In genomic region chr7:3646188-3646587, GRCm38 (mm10) we compare ENCODE assay signal across 9 mouse cellular contexts. TPM values are rescaled to one million over a fixed set of nuclear protein-coding genes. Genes with fewer than 3 reads are reported as not detected.
A peak's percentile ranks its signal among the peaks of the same experiment; 100 is the strongest.
DNase-seq lines count a peak whose midpoint lies in the region; ATAC-seq and TF ChIP-seq lines count a peak whose summit lies in the region.
"Had no signal": no experiment of that assay in that cellular context is flagged by ENCODE, and none has a peak within 500 bp of the region (broad histone marks: within the 10 kb centered on the region; RNA-seq: fewer than 3 reads in every experiment).

No protein-coding gene starts in this region.

- H3K9ac ChIP-seq in neural tube, embryonic 11.5 days (ENCODE audit: low read length), result peak overlapping the region; percentile 98
- peak overlapping the region; percentile 99 for H3K9ac ChIP-seq in limb, embryonic 11.5 days (ENCODE audit: low read length)

- peaks cover 12% of the 10 kb centered on the region for H3K36me3 ChIP-seq in neural tube, embryonic 11.5 days (ENCODE audit: control insufficient read depth, insufficient read depth, low read length)
- H3K36me3 ChIP-seq in limb, embryonic 11.5 days (ENCODE audit: control insufficient read depth, insufficient read depth, low read length), result peaks cover 6% of the 10 kb centered on the region; the same call in 1 of the 2 replicates
- H3K36me3 ChIP-seq in small intestine, adult 2 months (ENCODE audit: control insufficient read depth, insufficient read depth, low read length), result peaks cover 9% of the 10 kb centered on the region

- intact Hi-C loops in left cerebral cortex, postnatal 14 days (cut with DNase I), result loop anchor here (5.0 kb wide), 1 partner anchor 46 kb away; the partner anchor contains the start of genes Mboat7 and Tsen34

- 0 out of 2 replicates have a peak, but pooled peaks have one; percentile 41 for TF ChIP-seq POLR2A in embryonic fibroblast, embryonic 13.5 days (IDR thresholded peaks at IDR 0.05; ENCODE audit: low read depth, low read length)
- no peak for TF ChIP-seq POLR2A in small intestine, adult 2 months (IDR thresholded peaks at IDR 0.05; ENCODE audit: low read depth, low read length)

- no peak for DNase-seq in neural tube, embryonic 11.5 days (ENCODE audit: low spot score)
- DNase-seq in neural tube, embryonic 10.5 days (ENCODE audit: extremely low spot score, low spot score), result no peak
- no peak for DNase-seq in limb, embryonic 11.5 days (ENCODE audit: low spot score)
- no peak for DNase-seq in cerebellum, adult 11 months
- no peak for DNase-seq in left cerebral cortex, postnatal 14 days (ENCODE audit: low spot score in 2 of 2)
- DNase-seq in embryo, embryonic 9.5 days (ENCODE audit: extremely low spot score), result no peak
- DNase-seq: spleen, adult 18-20 months had no signal

- H3K27me3 ChIP-seq in neural tube, embryonic 11.5 days (ENCODE audit: control insufficient read depth, insufficient read depth, low read length), result no peaks in the 10 kb centered on the region
- no peaks in the 10 kb centered on the region for H3K27me3 ChIP-seq in limb, embryonic 11.5 days (ENCODE audit: control insufficient read depth, insufficient read depth, low read length)
- H3K27me3 ChIP-seq in small intestine, adult 2 months (ENCODE audit: control insufficient read depth, insufficient read depth, low read length), result no peaks in the 10 kb centered on the region

- H3K27ac ChIP-seq in neural tube, embryonic 11.5 days (ENCODE audit: low read depth, low read length), result no peak overlapping the region
- H3K27ac ChIP-seq in embryonic fibroblast, embryonic 13.5 days (ENCODE audit: insufficient read depth, low read length), result no peak overlapping the region; the same call in 1 of the 2 replicates
- no peak overlapping the region; the same call in 1 of the 2 replicates for H3K27ac ChIP-seq in limb, embryonic 11.5 days (replicated peaks; ENCODE audit: low read depth, low read length)
- peak overlapping the region; percentile 91; the same call in 1 of the 2 replicates for H3K27ac ChIP-seq in small intestine, adult 2 months (ENCODE audit: insufficient read depth, low read depth, low read length)

- H3K4me3 ChIP-seq in neural tube, embryonic 11.5 days (ENCODE audit: low read depth, low read length), result peak overlapping the region; percentile 100
- H3K4me3 ChIP-seq in embryonic fibroblast, embryonic 13.5 days (ENCODE audit: insufficient read depth, low read length), result peak overlapping the region; percentile 58
- peak overlapping the region; percentile 95 for H3K4me3 ChIP-seq in limb, embryonic 11.5 days (ENCODE audit: low read depth, low read length)
- peak overlapping the region; percentile 96 for H3K4me3 ChIP-seq in small intestine, adult 2 months (ENCODE audit: low read depth, low read length)

- no peak for ATAC-seq in neural tube, embryonic 11.5 days (ENCODE audit: insufficient read depth, low FRiP score, low TSS enrichment)
- ATAC-seq in limb, embryonic 11.5 days (ENCODE audit: insufficient number of reproducible peaks, low FRiP score, low TSS enrichment, low read depth), result no peak

- peaks cover 21% of the 10 kb centered on the region for H3K4me1 ChIP-seq in neural tube, embryonic 11.5 days (ENCODE audit: control insufficient read depth, insufficient read depth, low read length)
- H3K4me1 ChIP-seq in embryonic fibroblast, embryonic 13.5 days (ENCODE audit: control insufficient read depth, insufficient read depth, low read length), result peaks cover 14% of the 10 kb centered on the region
- peaks cover 21% of the 10 kb centered on the region for H3K4me1 ChIP-seq in limb, embryonic 11.5 days (ENCODE audit: control insufficient read depth, insufficient read depth, low read length)
- peaks cover 10% of the 10 kb centered on the region; the same call in 1 of the 2 replicates for H3K4me1 ChIP-seq in small intestine, adult 2 months (ENCODE audit: control insufficient read depth, insufficient read depth, insufficient read length, low read length)

- 0 out of 2 replicates have a peak, but pooled peaks cover 3% of the 10 kb centered on the region for H3K9me3 ChIP-seq in neural tube, embryonic 11.5 days (ENCODE audit: control insufficient read depth, low read length)
- H3K9me3 ChIP-seq in limb, embryonic 11.5 days (ENCODE audit: control insufficient read depth, low read length), result no peaks in the 10 kb centered on the region

- peak overlapping the region; percentile 73 for H3K4me2 ChIP-seq in neural tube, embryonic 11.5 days (ENCODE audit: low read depth)
- peak overlapping the region; percentile 88 for H3K4me2 ChIP-seq in limb, embryonic 11.5 days (ENCODE audit: low read depth, severe bottlenecking)

- TF ChIP-seq CTCF in embryonic fibroblast, embryonic 13.5 days (IDR thresholded peaks at IDR 0.05; ENCODE audit: borderline replicate concordance, insufficient read depth, low read length), result no peak
- TF ChIP-seq CTCF in small intestine, adult 2 months (IDR thresholded peaks at IDR 0.05; ENCODE audit: extremely low read depth, insufficient read length, insufficient replicate concordance, low read depth, low read length), result no peak

- WGBS in neural tube, embryonic 11.5 days, result 33% methylated on average over 9 of the region's 9 CpGs
- WGBS in limb, embryonic 11.5 days, result 31% methylated on average over 9 of the region's 9 CpGs
- WGBS in small intestine, adult 2 months, result 2% methylated on average over 9 of the region's 9 CpGs

RNA-seq across cellular contexts. Expression of gene Cnot3, which starts 1.1 kb away (rescaled TPM):
- polyA plus RNA-seq in neural tube, embryonic 11.5 days (2014; fragmentation: Nextera tagmentation; extraction: Ambion mirVana), result 74.7 and 75.4 TPM in 2 replicates
- 68.8 and 82.0 TPM in 2 replicates for polyA plus RNA-seq in embryonic fibroblast, embryonic 13.5 days (2011; ENCODE audit: insufficient read length, low read depth, missing spikeins)
- polyA plus RNA-seq in limb, embryonic 11.5 days (2014; fragmentation: Nextera tagmentation; extraction: Ambion mirVana), result 87.2 and 94.2 TPM in 2 replicates
- 48.3 and 88.2 TPM in 2 replicates for polyA plus RNA-seq in small intestine, adult 2 months (2012; rRNA removed)
- 10 to 100 TPM; 49.7 to 55.9 TPM for total RNA-seq in left cerebral cortex, postnatal 14 days (2021)

RNA-seq across cellular contexts. Expression of gene Prpf31, which starts 16.4 kb away (rescaled TPM):
- polyA plus RNA-seq in neural tube, embryonic 11.5 days (2014; fragmentation: Nextera tagmentation; extraction: Ambion mirVana), result 141 and 147 TPM in 2 replicates
- polyA plus RNA-seq in embryonic fibroblast, embryonic 13.5 days (2011; ENCODE audit: insufficient read length, low read depth, missing spikeins), result 42.2 and 51.8 TPM in 2 replicates
- 150 TPM in 2 replicates for polyA plus RNA-seq in limb, embryonic 11.5 days (2014; fragmentation: Nextera tagmentation; extraction: Ambion mirVana)
- 9.4 and 16.7 TPM in 2 replicates for polyA plus RNA-seq in small intestine, adult 2 months (2012; rRNA removed)
- 10 to 100 TPM; 50.9 to 51.1 TPM for total RNA-seq in left cerebral cortex, postnatal 14 days (2021)

RNA-seq across cellular contexts. Expression of gene Tfpt, which starts 16.5 kb away (rescaled TPM):
- 35.7 and 36.7 TPM in 2 replicates for polyA plus RNA-seq in neural tube, embryonic 11.5 days (2014; fragmentation: Nextera tagmentation; extraction: Ambion mirVana)
- polyA plus RNA-seq in embryonic fibroblast, embryonic 13.5 days (2011; ENCODE audit: insufficient read length, low read depth, missing spikeins), result 13.7 and 17.3 TPM in 2 replicates
- 31.1 and 35.5 TPM in 2 replicates for polyA plus RNA-seq in limb, embryonic 11.5 days (2014; fragmentation: Nextera tagmentation; extraction: Ambion mirVana)
- polyA plus RNA-seq in small intestine, adult 2 months (2012; rRNA removed), result 2.2 and 6.9 TPM in 2 replicates
- total RNA-seq in left cerebral cortex, postnatal 14 days (2021), result 10 to 100 TPM; 37.0 to 43.8 TPM

RNA-seq across cellular contexts. Expression of gene Leng1, which starts 19.5 kb away (rescaled TPM):
- 16.9 and 18.2 TPM in 2 replicates for polyA plus RNA-seq in neural tube, embryonic 11.5 days (2014; fragmentation: Nextera tagmentation; extraction: Ambion mirVana)
- polyA plus RNA-seq in embryonic fibroblast, embryonic 13.5 days (2011; ENCODE audit: insufficient read length, low read depth, missing spikeins), result 8.0 and 9.8 TPM in 2 replicates
- polyA plus RNA-seq in limb, embryonic 11.5 days (2014; fragmentation: Nextera tagmentation; extraction: Ambion mirVana), result 13.8 and 14.6 TPM in 2 replicates
- polyA plus RNA-seq in small intestine, adult 2 months (2012; rRNA removed), result 2.4 and 5.1 TPM in 2 replicates
- total RNA-seq in left cerebral cortex, postnatal 14 days (2021), result 1 to 10 TPM; 4.0 to 4.9 TPM

RNA-seq across cellular contexts. Expression of gene Ndufa3, which starts 29.0 kb away (rescaled TPM):
- 417 and 419 TPM in 2 replicates for polyA plus RNA-seq in neural tube, embryonic 11.5 days (2014; fragmentation: Nextera tagmentation; extraction: Ambion mirVana)
- 386 and 396 TPM in 2 replicates for polyA plus RNA-seq in embryonic fibroblast, embryonic 13.5 days (2011; ENCODE audit: insufficient read length, low read depth, missing spikeins)
- polyA plus RNA-seq in limb, embryonic 11.5 days (2014; fragmentation: Nextera tagmentation; extraction: Ambion mirVana), result 400 and 407 TPM in 2 replicates
- 238 and 337 TPM in 2 replicates for polyA plus RNA-seq in small intestine, adult 2 months (2012; rRNA removed)
- total RNA-seq in left cerebral cortex, postnatal 14 days (2021), result 100 to 1,000 TPM; 546 to 598 TPM
